Mouse (Mus musculus): ENCODE data around the gene Rpl29.

- TF ChIP-seq GATA1 (IDR thresholded peaks at IDR 0.05; ENCODE audit: borderline replicate concordance, low read length) (no peak), FLI1 (IDR thresholded peaks at IDR 0.05; ENCODE audit: low read length) (no peak)
These were observed 28.7 kb downstream of the Rpl29 start for GRCm38 (mm10) chr9:106457920-106458319.

Data from megakaryocyte, embryonic 14.5 days (primary cell).